Mouse (Mus musculus) gastrocnemius, postnatal 14 days (tissue): ENCODE data around the gene Pdia5. TPM values are rescaled to one million over a fixed set of nuclear protein-coding genes. Genes with fewer than 3 reads are reported as not detected.

Experiments
- DNase-seq: peaks from one replicate; pipeline ENCODE4 v3.0.0; 2021; ENCODE audit warnings: mixed read lengths
- intact Hi-C: fragments of 180-260 bp; cut with DNase I; formaldehyde crosslinking; loops from one replicate; pipeline ENCODE4 v1.15.1; 2025; ENCODE audit warnings: low total_unique reads
- microRNA-seq, 2 experiments: library from miRNA; unstranded; fragments of <30 nt; microRNA quantifications; one replicate each; pipeline ENCODE4 v1.2.0; 2021
- total RNA-seq, 2 experiments: library from RNA; stranded (reverse); gene quantifications; 2 replicates each; pipeline ENCODE4 v1.2.3; 2021

Pdia5 gene
- total RNA-seq, 2 experiments from 2014 or later, result 6.7 TPM

DNA sequence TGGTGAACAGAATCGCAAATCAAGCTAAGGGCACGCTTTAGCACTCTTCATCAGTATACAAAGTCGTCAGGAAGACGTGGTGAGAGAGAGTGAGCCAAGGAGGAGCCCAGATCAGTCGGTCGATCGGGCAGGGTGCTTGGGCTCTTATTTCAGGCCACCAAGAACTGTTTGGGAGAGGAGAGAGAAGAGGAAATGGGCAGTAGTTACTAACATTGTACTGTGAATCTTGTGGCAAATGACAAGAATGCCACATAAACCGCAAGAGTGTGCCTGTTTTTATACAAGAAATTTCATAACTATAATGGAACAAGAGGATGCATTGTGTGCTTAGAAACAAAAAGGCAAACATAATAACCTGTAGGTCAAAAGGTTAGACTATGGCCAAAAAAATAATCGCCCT, 110.6 kb downstream of the Pdia5 start:
- intact Hi-C loops, result no loop called here
- no peak for DNase-seq

DNA sequence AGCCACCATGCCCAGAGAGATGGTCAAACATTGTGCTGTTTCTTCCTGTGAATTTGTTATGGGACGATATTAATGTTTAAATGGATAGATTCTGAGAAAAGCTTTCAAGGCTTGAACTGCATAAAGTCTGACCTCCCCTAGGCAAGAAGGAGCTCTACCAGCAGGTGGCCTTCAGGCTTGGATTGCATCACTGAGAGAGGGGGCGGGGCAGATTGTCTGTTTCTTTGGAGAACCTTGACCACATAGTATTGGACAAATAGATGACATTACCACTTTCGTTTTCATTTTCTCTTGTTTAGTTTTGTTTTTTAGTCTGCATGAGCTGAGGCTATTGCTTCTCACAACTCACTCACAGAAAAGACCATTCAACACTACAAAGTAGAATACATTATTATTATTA, 111.3 kb downstream of the Pdia5 start:
- no peak for DNase-seq
- intact Hi-C loops, result no loop called here

DNA sequence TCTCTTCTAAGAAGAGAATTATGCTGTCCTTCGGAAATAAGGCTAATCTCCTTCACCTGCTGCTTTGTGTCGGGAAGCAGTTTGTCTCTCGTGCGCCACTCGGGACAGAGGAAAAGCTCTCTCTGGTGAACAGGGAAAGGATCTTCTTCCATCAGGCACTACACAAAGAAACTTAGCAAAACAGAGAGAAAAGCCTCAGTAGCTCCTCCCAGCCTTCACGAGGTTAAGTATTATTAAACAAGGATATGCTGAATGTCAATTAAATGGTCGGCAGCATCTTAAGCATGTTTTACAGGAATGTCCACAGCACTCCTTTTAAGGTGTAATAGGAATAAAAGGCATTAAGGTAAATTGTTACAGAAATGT, 126.6 kb downstream of the Pdia5 start:
- intact Hi-C loops, result no loop called here

DNA sequence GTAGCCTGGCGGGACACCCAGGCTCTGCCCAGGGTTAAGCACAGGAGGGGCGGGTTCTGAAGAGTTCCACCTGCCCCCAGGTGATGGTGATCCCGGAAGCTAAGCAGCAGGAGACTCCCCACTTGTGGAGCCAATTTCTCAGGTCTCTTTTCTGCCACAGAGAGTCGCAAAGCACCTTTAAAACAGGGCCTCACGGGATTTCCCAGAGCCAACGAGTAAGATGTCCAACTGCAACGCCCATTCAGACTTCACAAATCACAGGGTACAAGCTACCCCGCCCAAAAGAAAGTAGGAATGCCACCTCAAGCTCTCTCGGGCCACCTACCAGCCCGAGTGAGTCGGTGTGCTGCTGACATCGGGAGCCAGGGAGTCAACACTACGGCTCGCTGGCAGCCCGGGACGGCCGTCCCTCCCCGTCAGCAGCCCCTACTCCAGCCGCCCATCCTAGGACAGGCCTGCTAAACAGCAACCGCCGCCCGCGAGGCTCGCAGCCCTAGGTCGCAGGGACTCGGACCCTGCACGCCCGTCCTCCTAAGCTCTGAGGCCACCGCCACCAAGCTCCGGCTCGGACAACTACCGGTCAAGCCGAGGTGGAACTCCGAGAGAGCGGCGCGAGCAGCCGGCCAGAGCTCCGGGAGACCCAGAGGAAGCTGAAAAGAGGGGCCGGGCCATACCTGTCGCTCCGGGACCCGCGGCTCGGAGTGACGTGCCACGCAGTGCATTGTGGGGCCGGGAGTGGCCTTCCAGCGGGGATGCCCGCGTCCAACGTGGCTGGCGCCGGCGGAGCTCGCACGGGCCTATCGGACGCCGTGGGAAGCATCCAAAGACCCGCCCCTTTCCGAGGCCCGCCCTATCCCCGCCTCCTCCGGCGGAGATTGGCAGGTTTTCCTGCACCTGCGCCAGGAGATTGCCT, 127.3 kb downstream of the Pdia5 start, which contains the start of gene Sec22a:
Gene Sec22a, minus strand, starts transcription at position 769 of the 913 bp plus-strand sequence.
- intact Hi-C loops, result no loop called here
- DNase-seq, result peak; percentile 95

More for the DNA sequence above, 126.6 kb downstream of the Pdia5 start:
- DNase-seq, result no peak

DNA sequence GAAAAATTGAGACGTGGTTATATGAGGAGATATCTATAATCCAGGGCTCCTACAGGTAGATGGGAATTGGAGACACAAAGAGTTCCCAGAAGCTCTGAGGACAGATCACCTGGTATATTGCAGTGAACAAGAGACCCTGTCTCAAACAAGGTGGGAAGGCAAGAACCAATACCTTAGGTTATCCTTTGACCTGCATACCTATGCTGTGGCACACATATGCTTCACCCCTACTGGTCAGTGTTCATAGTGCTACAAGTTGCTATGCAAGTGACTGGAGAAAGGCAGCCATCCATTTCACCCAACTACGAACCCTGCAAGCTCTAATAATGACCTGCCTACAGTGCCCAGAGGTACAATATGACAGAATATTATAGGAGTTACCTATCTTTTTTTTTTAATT, 128.5 kb downstream of the Pdia5 start:
- DNase-seq, result no peak
- intact Hi-C loops, result no loop called here

DNA sequence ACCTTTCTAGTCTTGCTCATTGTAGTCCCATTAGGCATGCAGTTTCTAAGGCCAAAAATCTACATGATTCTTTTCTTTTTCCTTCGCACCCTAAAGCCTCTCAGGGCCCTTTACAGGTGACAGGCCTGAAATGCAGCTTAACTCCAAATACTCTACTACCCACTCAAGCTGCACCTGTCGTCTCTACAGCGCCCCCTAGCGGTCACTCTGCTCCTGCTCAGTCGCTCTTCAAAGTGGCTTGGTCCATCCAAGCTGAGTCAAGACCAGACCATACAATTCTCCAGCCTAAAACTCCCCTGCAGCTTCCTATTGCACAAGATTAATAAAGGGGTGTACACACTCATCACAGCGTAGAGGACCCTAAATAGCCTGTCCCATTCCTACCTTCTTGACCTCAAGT, 130.1 kb downstream of the Pdia5 start:
- peak; percentile 26 for DNase-seq
- intact Hi-C loops, result no loop called here

DNA sequence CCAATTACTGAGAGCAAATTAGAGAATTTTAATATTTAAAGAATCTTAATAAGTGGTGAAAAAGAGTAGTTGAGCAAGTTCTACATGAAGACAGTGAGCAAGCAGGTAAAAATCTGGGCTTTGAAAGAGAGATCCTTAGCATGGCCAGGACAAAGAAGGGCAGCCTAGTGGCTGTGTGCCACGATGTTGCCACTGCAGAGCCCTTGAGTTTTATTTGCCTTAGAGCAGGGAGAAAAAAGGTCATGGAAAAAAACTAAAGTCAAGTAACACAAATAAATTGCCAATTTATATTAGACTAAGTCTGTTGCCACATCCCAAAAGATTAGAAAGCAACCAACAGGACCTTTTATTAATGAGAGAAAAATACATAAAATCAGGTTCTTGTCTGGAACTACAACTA, 133.2 kb downstream of the Pdia5 start:
- no peak for DNase-seq
- intact Hi-C loops, result no loop called here

Small RNA genes within 50 kb of the gene (microRNA-seq; reads per million reads assigned to microRNA genes)
- gene Gm25548, result 0 reads per million in 2 experiments

Other genes starting within 250 kb of the Pdia5 start
- gene Sec22a, start 127.0 kb downstream of the Pdia5 start, total RNA-seq, result 1 to 10 TPM; 6.2 to 6.9 TPM
- 1 to 10 TPM; 1.1 to 2.1 TPM for gene Sema5b, start 50.3 kb upstream of the Pdia5 start, total RNA-seq